Mouse (Mus musculus) heart, adult 2 months (tissue): Measurements from ENCODE around the gene Gabrb1.

Experiments
- CTCF ChIP-seq: fragments of 200-600 bp; IDR thresholded peaks from 2 replicates; pipeline ENCODE4 v1.8.1; 2022; ENCODE audit warnings: antibody characterized with exemption, mild to moderate bottlenecking, moderate library complexity
- EP300 ChIP-seq: fragments of 200-500 bp; IDR thresholded peaks from 2 replicates; pipeline ENCODE4 v1.6.1; 2011; ENCODE audit warnings: low read depth, low read length, control low read depth; ENCODE audit not compliant: insufficient read depth

DNA sequence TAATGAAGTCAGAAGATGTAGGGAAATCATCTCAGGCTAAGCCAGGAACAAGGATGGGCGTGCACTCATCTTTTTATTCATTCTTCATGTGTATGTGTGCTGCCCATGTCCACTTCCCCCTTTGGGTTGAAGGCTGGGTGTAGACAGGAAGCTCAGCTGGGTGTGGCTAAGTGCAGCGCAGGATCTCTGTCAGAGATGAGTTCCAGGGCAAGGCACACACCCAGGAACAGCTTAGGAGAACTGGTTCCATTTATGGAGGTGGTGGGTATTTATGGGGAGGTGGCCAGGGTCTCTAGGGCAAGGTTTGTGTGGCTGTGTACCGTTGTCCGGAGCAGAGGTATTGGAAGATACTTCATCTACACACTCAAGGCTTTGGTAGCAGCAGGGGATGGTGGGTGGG lies 524.9 kb downstream of the Gabrb1 start:
- TF ChIP-seq CTCF (no peak), EP300 (no peak)
